Mouse (Mus musculus) megakaryocyte, embryonic 14.5 days (primary cell): Measurements from ENCODE around the gene Pofut1.

ENCODE experiments used
- FLI1 ChIP-seq: IDR thresholded peaks from 2 replicates; pipeline ENCODE4 v1.6.1; 2012; ENCODE audit warnings: low read length, inconsistent platforms, mixed read lengths
- GATA1 ChIP-seq: IDR thresholded peaks from 3 replicates; pipeline ENCODE4 v1.6.1; 2012; ENCODE audit warnings: mixed read lengths, low read length, inconsistent platforms, borderline replicate concordance

DNA sequence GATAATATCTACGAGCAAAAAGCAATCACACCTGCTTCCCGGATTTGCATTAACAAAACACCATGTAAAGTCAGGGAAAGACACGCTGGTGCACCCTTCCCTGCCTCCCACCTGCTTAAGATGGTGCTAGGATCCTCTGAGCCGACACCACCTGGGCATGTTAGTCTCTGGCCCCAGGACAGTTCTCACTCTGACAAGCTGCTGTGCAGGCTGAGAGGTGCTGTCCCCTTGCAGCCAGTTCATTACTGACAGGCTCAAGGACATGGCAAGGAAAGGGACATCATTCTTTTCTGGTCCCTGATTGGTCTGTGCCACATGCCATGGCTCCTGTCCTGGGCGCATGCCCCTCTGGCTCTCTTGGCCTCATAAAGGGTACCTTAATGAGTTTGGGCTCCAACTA, 12.8 kb upstream of the Pofut1 start:
- TF ChIP-seq GATA1, result no peak
- no peak for TF ChIP-seq FLI1
